Mouse (Mus musculus) midbrain, postnatal 0 days (tissue): ENCODE data around the gene Phactr2. TPM values are rescaled to one million over a fixed set of nuclear protein-coding genes. Genes with fewer than 3 reads are reported as not detected.

Source experiments
- ATAC-seq: fragments of 200-750 bp; cut with Nextera tagmentation; 2 replicates; pipeline ENCODE4 v1.8.0; 2017; ENCODE audit warnings: moderate number of reproducible peaks, mild to moderate bottlenecking, moderate TSS enrichment, moderate library complexity; ENCODE audit not compliant: low FRiP score
- DNase-seq: peaks from one replicate; pipeline ENCODE4 v3.0.0-alpha.2; 2015; ENCODE audit warnings: low spot score
- H3K27ac ChIP-seq: fragments of 300-500 bp; sonication (generic); 2 replicates; pipeline ENCODE4 v1.5.1; 2014; ENCODE audit warnings: low read depth, mild to moderate bottlenecking, low read length, mixed read lengths
- H3K27me3 ChIP-seq: fragments of 300-500 bp; sonication (generic); 2 replicates; pipeline ENCODE4 v1.6.1; 2014; ENCODE audit warnings: low read length, control low read depth, mixed read lengths; ENCODE audit not compliant: insufficient read depth
- H3K36me3 ChIP-seq: fragments of 300-500 bp; sonication (generic); 2 replicates; pipeline ENCODE4 v1.6.1; 2014; ENCODE audit warnings: low read length, control low read depth, mixed read lengths; ENCODE audit not compliant: insufficient read depth
- H3K4me1 ChIP-seq: fragments of 300-500 bp; sonication (generic); 2 replicates; pipeline ENCODE4 v1.6.1; 2014; ENCODE audit warnings: mild to moderate bottlenecking, control low read depth, antibody characterized with exemption, low read length, mixed read lengths; ENCODE audit not compliant: insufficient read depth
- H3K4me2 ChIP-seq: fragments of 300-500 bp; sonication (generic); 2 replicates; pipeline ENCODE4 v1.6.1; 2014; ENCODE audit warnings: low read depth, mild to moderate bottlenecking, low read length, mixed read lengths; ENCODE audit not compliant: poor library complexity, severe bottlenecking
- H3K4me3 ChIP-seq: fragments of 300-500 bp; sonication (generic); 2 replicates; pipeline ENCODE4 v1.5.1; 2014; ENCODE audit warnings: low read depth, mild to moderate bottlenecking, low read length, moderate library complexity
- H3K9ac ChIP-seq: fragments of 300-500 bp; sonication (generic); replicated peaks from 2 replicates; pipeline ENCODE4 v1.6.1; 2014; ENCODE audit warnings: mild to moderate bottlenecking, low read length, moderate library complexity, mixed read lengths; ENCODE audit not compliant: poor library complexity, severe bottlenecking
- H3K9me3 ChIP-seq: fragments of 300-500 bp; sonication (generic); 2 replicates; pipeline ENCODE4 v1.6.1; 2016; ENCODE audit warnings: low read length, control low read depth
- CTCF ChIP-seq: IDR thresholded peaks from 2 replicates; pipeline ENCODE4 v1.5.1; 2016; ENCODE audit warnings: antibody characterized with exemption, mild to moderate bottlenecking
- WGBS: fragments of 180-500 bp; shearing (Covaris S2); extraction: QIAGEN DNeasy Blood & Tissue Kit; methylation state at CpG from one replicate; pipeline ENCODE4 v1.1.7; 2014; 5-methylcytosine and 5-hydroxymethylcytosine counted together
- polyA plus RNA-seq: library from polyadenylated mRNA; unstranded; fragments of >200 nt; fragmentation: Nextera tagmentation; extraction: Ambion mirVana; gene quantifications from 2 replicates; pipeline ENCODE4 v1.2.1, GENCODE M21; 2015
- total RNA-seq: library from RNA; depleted of rRNA; stranded (reverse); fragments of >200 nt; gene quantifications from 2 replicates; pipeline ENCODE4 v1.2.3, GENCODE M21; 2014

Gene Phactr2
- total and polyA plus RNA-seq, 2 experiments from 2014 or later = 8.4 to 9.0 TPM

DNA sequence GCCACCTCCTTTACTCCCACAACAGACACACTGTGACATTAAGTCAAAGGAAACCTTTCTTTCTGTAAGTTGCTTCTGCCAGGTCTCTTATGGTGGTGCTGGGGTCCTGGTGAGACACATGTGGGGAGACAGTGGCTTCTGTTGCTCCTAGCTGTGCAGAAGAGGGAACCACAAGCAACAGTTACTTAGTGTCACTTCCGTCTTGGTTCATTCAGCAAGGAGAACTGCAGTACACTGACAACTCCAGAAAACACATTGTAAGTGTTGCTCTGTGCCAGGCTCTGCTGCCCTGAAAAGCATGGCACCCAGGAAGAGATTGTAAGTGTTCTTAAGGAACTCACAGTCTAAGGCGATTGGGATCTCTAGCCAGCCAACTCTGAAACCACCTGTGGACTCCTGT is 25.1 kb upstream of the Phactr2 start, which contains the start of gene Fuca2:
Gene Fuca2 (plus strand): TSS at position 210 of the 400 bp plus-strand sequence.
- TF ChIP-seq CTCF = no peak
- Histone ChIP-seq H3K9me3 (no peaks in the 10 kb centered on the region), H3K4me1 (no peaks in the 10 kb centered on the region), H3K4me3 (no peak within 1 kb of the TSS), H3K9ac (no peak within 1 kb of the TSS), H3K27ac (no peak within 1 kb of the TSS), H3K4me2 (no peak within 1 kb of the TSS), H3K27me3 (no peaks in the 10 kb centered on the region), H3K36me3 (no peaks in the 10 kb centered on the region)
- 88% methylated on average over 2 of the region's 2 CpGs for WGBS
- no peak for ATAC-seq
- no peak for DNase-seq

GRCm38 (mm10) chr10:13496315-13496714 is 22.1 kb upstream of the Phactr2 start:
- Histone ChIP-seq H3K9ac (no peak overlapping the region), H3K4me3 (no peak overlapping the region), H3K27me3 (no peaks in the 10 kb centered on the region), H3K4me1 (no peaks in the 10 kb centered on the region), H3K36me3 (no peaks in the 10 kb centered on the region), H3K27ac (no peak overlapping the region), H3K9me3 (no peaks in the 10 kb centered on the region), H3K4me2 (no peak overlapping the region)
- 91% methylated on average over 3 of the region's 3 CpGs for WGBS
- DNase-seq = no peak
- no peak for ATAC-seq
- TF ChIP-seq CTCF = no peak

DNA sequence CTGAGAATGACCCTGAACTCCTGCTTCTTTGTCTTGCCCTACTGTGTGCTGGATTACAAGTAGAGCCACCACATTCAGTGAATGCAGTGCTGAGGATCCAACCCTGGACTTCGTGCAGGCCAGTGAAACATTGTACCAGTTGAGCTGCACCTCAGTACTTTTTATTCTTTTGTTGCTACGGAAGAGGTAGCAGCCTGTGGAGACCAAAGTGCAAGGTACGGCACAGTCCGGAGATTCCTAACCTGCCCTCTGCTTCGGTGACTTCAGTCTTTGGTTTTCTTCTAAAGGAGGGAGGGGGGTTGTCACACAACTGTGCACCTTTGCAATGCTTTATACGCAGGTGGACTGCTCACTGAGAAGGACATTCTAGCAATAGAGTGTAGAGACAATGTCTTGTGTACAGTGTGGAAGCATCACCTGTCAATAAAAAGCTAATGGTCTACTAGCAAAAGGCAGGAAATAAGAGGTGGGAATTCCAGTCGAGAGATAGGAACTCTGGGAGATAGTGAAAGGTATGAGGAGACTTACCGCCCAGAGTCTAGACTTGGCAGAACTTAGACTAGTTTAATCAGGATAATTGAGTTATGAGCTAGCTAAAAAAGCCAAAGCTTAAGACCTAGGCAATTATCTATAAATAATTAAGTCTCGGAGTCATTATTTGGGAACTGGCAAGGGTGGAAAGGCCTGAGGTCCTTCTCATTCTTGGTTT is 19.9 kb upstream of the Phactr2 start:
- H3K9me3 ChIP-seq = no peaks in the 10 kb centered on the region
- no peak for TF ChIP-seq CTCF

GRCm38 (mm10) chr10:13489671-13490070 is 15.5 kb upstream of the Phactr2 start:
- Histone ChIP-seq H3K4me3 (no peak overlapping the region), H3K27ac (no peak overlapping the region)
- WGBS = 83% methylated on average over 6 of the region's 6 CpGs

More for the DNA sequence above, 19.9 kb upstream of the Phactr2 start:
- Histone ChIP-seq H3K4me2 (no peak overlapping the region), H3K4me3 (no peak overlapping the region), H3K4me1 (no peaks in the 10 kb centered on the region), H3K27me3 (no peaks in the 10 kb centered on the region), H3K27ac (no peak overlapping the region), H3K36me3 (no peaks in the 10 kb centered on the region), H3K9ac (no peak overlapping the region)
- DNase-seq (no peak), ATAC-seq (no peak)
- 89% methylated on average over 9 of the region's 9 CpGs for WGBS

DNA sequence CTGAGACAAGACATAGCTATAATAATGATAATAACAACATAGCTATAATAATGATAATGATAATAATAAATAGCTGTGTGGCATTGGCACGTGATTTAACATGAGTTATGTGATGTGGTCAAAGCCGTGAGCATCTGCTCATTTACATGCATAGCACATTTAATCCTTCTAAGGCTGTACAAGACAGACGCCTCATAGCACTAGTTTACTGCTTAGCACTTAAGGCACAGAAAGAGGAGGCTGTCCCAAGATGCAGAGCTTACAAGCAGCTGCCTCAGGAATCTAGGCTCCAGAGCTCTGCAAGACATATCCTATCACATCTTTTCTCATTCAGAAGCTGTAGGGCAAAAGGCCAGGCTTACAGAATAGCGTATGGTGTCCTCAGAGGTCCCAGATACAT is 11.7 kb upstream of the Phactr2 start:
- no peak overlapping the region for H3K9ac ChIP-seq
- H3K27me3 ChIP-seq = no peaks in the 10 kb centered on the region
- H3K27ac ChIP-seq = no peak overlapping the region
- H3K4me1 ChIP-seq = no peaks in the 10 kb centered on the region
- H3K9me3 ChIP-seq = no peaks in the 10 kb centered on the region
- 41% methylated on average over 4 of the region's 4 CpGs for WGBS
- H3K36me3 ChIP-seq = no peaks in the 10 kb centered on the region
- no peak for ATAC-seq
- DNase-seq = no peak
- no peak for TF ChIP-seq CTCF
- H3K4me2 ChIP-seq = no peak overlapping the region
- H3K4me3 ChIP-seq = no peak overlapping the region

More at GRCm38 (mm10) chr10:13489671-13490070, 15.5 kb upstream of the Phactr2 start:
- H3K27me3 ChIP-seq = no peaks in the 10 kb centered on the region
- no peak for TF ChIP-seq CTCF
- no peak overlapping the region for H3K9ac ChIP-seq
- DNase-seq (no peak), ATAC-seq (no peak)
- no peaks in the 10 kb centered on the region for H3K9me3 ChIP-seq
- no peak overlapping the region for H3K4me2 ChIP-seq
- H3K4me1 ChIP-seq = no peaks in the 10 kb centered on the region
- H3K36me3 ChIP-seq = no peaks in the 10 kb centered on the region

DNA sequence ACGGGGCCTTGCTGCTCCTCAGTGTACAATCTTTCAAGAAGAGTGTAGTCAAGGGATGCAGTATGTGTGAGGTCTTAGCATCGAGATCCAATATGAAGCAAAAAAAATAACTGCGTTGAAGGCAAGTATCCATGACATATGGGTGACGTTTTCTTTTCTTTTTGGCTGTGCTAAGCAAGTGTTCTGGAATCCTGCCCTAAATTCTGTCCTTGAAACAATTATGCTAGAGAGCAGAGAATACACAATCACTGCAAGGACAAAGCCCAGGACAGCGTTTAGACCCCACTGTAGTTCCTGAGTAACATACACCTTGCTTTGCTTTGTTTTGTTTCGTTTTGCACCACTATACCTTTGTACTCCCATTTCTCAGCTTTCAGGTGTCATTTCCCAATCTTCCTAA is 5.1 kb upstream of the Phactr2 start:
- H3K4me1 ChIP-seq = no peaks in the 10 kb centered on the region
- no peak overlapping the region for H3K4me2 ChIP-seq
- WGBS = 83% methylated on average over 6 of the region's 6 CpGs
- peaks cover 15% of the 10 kb centered on the region; the same call in 1 of the 2 replicates for H3K27me3 ChIP-seq
- DNase-seq = no peak
- H3K9me3 ChIP-seq = no peaks in the 10 kb centered on the region
- H3K9ac ChIP-seq = no peak overlapping the region
- H3K4me3 ChIP-seq = no peak overlapping the region
- no peak overlapping the region for H3K27ac ChIP-seq
- H3K36me3 ChIP-seq = no peaks in the 10 kb centered on the region
- TF ChIP-seq CTCF = no peak
- no peak for ATAC-seq
